Mouse (Mus musculus) liver, embryonic 11.5 days (tissue): ENCODE measurements at regions not wholly inside any gene's neighbourhood (a gene's known extent, or its start where the extent isn't known, plus 50 kb on each side); places are given as distances from the start of the nearest gene placed in this dataset.

ENCODE experiments used
- ATAC-seq: fragments of 200-750 bp; cut with Nextera tagmentation; replicated peaks from 2 replicates; pipeline ENCODE4 v1.8.0; 2017; ENCODE audit warnings: moderate number of reproducible peaks, mild to moderate bottlenecking, moderate TSS enrichment, moderate library complexity; ENCODE audit not compliant: low FRiP score
- DNase-seq: peaks from one replicate; pipeline ENCODE4 v3.0.0-alpha.2; 2017; ENCODE audit warnings: low spot score
- H3K27ac ChIP-seq: fragments of 300-500 bp; sonication (generic); 2 replicates; pipeline ENCODE4 v1.5.1; 2014; ENCODE audit warnings: mild to moderate bottlenecking, low read depth, low read length, control low read depth
- H3K27me3 ChIP-seq: fragments of 300-500 bp; sonication (generic); replicated peaks from 2 replicates; pipeline ENCODE4 v1.6.1; 2014; ENCODE audit warnings: low read length, mixed read lengths; ENCODE audit not compliant: control insufficient read depth, insufficient read depth
- H3K36me3 ChIP-seq: fragments of 300-500 bp; sonication (generic); 2 replicates; pipeline ENCODE4 v1.6.1; 2014; ENCODE audit warnings: mild to moderate bottlenecking, low read length, moderate library complexity, mixed read lengths; ENCODE audit not compliant: control insufficient read depth, insufficient read depth
- H3K4me1 ChIP-seq: fragments of 300-500 bp; sonication (generic); replicated peaks from 2 replicates; pipeline ENCODE4 v1.6.1; 2014; ENCODE audit warnings: low read length, mixed read lengths; ENCODE audit not compliant: control insufficient read depth, insufficient read depth
- H3K4me2 ChIP-seq: fragments of 300-500 bp; sonication (generic); 2 replicates; pipeline ENCODE4 v1.6.1; 2014; ENCODE audit warnings: mild to moderate bottlenecking, control low read depth, moderate library complexity
- H3K4me3 ChIP-seq: fragments of 300-500 bp; sonication (generic); 2 replicates; pipeline ENCODE4 v1.5.1; 2014; ENCODE audit warnings: low read depth, low read length, control low read depth
- H3K9ac ChIP-seq: fragments of 300-500 bp; sonication (generic); 2 replicates; pipeline ENCODE4 v1.6.1; 2014; ENCODE audit warnings: low read depth, low read length, control low read depth
- H3K9me3 ChIP-seq: fragments of 300-500 bp; sonication (generic); 2 replicates; pipeline ENCODE4 v1.6.1; 2016; ENCODE audit warnings: low read length, inconsistent platforms, mixed read lengths; ENCODE audit not compliant: control insufficient read depth
- WGBS: fragments of 180-500 bp; shearing (Covaris S2); extraction: QIAGEN DNeasy Blood & Tissue Kit; methylation state at CpG from one replicate; pipeline ENCODE4 v1.1.7; 2014; 5-methylcytosine and 5-hydroxymethylcytosine counted together

GRCm38 (mm10) chr14:105495161-105495560 lies 236.8 kb downstream of the Ndfip2 start:
- H3K9ac ChIP-seq: no peak overlapping the region
- no peak overlapping the region for H3K27ac ChIP-seq
- H3K27me3 ChIP-seq: no peaks in the 10 kb centered on the region
- no peak for ATAC-seq
- no peaks in the 10 kb centered on the region for H3K9me3 ChIP-seq
- 44% methylated on average over 2 of the region's 2 CpGs for WGBS
- DNase-seq: no peak
- H3K4me1 ChIP-seq: no peaks in the 10 kb centered on the region
- no peak overlapping the region for H3K4me2 ChIP-seq
- H3K36me3 ChIP-seq: no peaks in the 10 kb centered on the region
- no peak overlapping the region for H3K4me3 ChIP-seq

GRCm38 (mm10) chr14:105494415-105494814 lies 236.0 kb downstream of the Ndfip2 start:
- DNase-seq (no peak), ATAC-seq (no peak)
- no peaks in the 10 kb centered on the region for H3K27me3 ChIP-seq
- no peaks in the 10 kb centered on the region for H3K9me3 ChIP-seq
- H3K4me2 ChIP-seq: no peak overlapping the region
- no peaks in the 10 kb centered on the region for H3K4me1 ChIP-seq
- no peak overlapping the region for H3K4me3 ChIP-seq
- no peak overlapping the region for H3K27ac ChIP-seq
- no peak overlapping the region for H3K9ac ChIP-seq
- no peaks in the 10 kb centered on the region for H3K36me3 ChIP-seq
- 82% methylated on average over 3 of the region's 3 CpGs for WGBS

- H3K27ac ChIP-seq: no peak overlapping the region
- ATAC-seq: no peak
- no peaks in the 10 kb centered on the region for H3K36me3 ChIP-seq
- no peaks in the 10 kb centered on the region for H3K9me3 ChIP-seq
- H3K4me2 ChIP-seq: no peak overlapping the region
- 35% methylated on average over 3 of the region's 3 CpGs for WGBS
- no peaks in the 10 kb centered on the region for H3K4me1 ChIP-seq
- DNase-seq: no peak
- no peak overlapping the region for H3K9ac ChIP-seq
- no peaks in the 10 kb centered on the region for H3K27me3 ChIP-seq
- no peak overlapping the region for H3K4me3 ChIP-seq
Observed at GRCm38 (mm10) chr14:105490158-105490557, 231.8 kb downstream of the Ndfip2 start.

GRCm38 (mm10) chr14:105483352-105484083 lies 225.1 kb downstream of the Ndfip2 start:
- Histone ChIP-seq H3K36me3 (no peaks in the 10 kb centered on the region), H3K9me3 (no peaks in the 10 kb centered on the region), H3K4me1 (no peaks in the 10 kb centered on the region), H3K4me3 (peak overlapping the region; percentile 36), H3K4me2 (peak overlapping the region; percentile 56), H3K9ac (0 out of 2 replicates have a peak overlapping the region, but pooled peaks have one; percentile 26), H3K27ac (no peak overlapping the region), H3K27me3 (peaks cover 2% of the 10 kb centered on the region; the same call in 1 of the 2 replicates)
- peak; percentile 53 for DNase-seq
- 0 out of 2 replicates have a peak, but pooled peaks have one; percentile 15 for ATAC-seq
- 17% methylated on average over 21 of the region's 21 CpGs for WGBS

- ATAC-seq: no peak
Observed at GRCm38 (mm10) chr14:105482644-105483351, 224.4 kb downstream of the Ndfip2 start.

GRCm38 (mm10) chr14:105480048-105480447 lies 221.7 kb downstream of the Ndfip2 start:
- no peak for ATAC-seq
- H3K9me3 ChIP-seq: no peaks in the 10 kb centered on the region
- H3K9ac ChIP-seq: no peak overlapping the region
- 25% methylated on average over 9 of the region's 9 CpGs for WGBS
- H3K27me3 ChIP-seq: peaks cover 2% of the 10 kb centered on the region; the same call in 1 of the 2 replicates
- no peaks in the 10 kb centered on the region for H3K4me1 ChIP-seq
- DNase-seq: no peak
- no peak overlapping the region for H3K27ac ChIP-seq
- H3K4me2 ChIP-seq: peak overlapping the region; percentile 43
- H3K36me3 ChIP-seq: no peaks in the 10 kb centered on the region
- no peak overlapping the region for H3K4me3 ChIP-seq

More at GRCm38 (mm10) chr14:105482644-105483351, 224.4 kb downstream of the Ndfip2 start:
- Histone ChIP-seq H3K9me3 (no peaks in the 10 kb centered on the region), H3K9ac (0 out of 2 replicates have a peak overlapping the region, but pooled peaks have one; percentile 26), H3K27me3 (peaks cover 2% of the 10 kb centered on the region; the same call in 1 of the 2 replicates), H3K27ac (no peak overlapping the region), H3K4me1 (no peaks in the 10 kb centered on the region), H3K4me2 (peak overlapping the region; percentile 56), H3K36me3 (no peaks in the 10 kb centered on the region), H3K4me3 (peak overlapping the region; percentile 36)
- 4% methylated on average over 16 of the region's 16 CpGs for WGBS
- DNase-seq: peak; percentile 44

GRCm38 (mm10) chr14:105474991-105475553 lies 216.7 kb downstream of the Ndfip2 start:
- no peaks in the 10 kb centered on the region for H3K36me3 ChIP-seq
- H3K9ac ChIP-seq: no peak overlapping the region
- no peak overlapping the region for H3K4me3 ChIP-seq
- no peak overlapping the region for H3K27ac ChIP-seq
- DNase-seq (no peak), ATAC-seq (no peak)
- H3K27me3 ChIP-seq: no peaks in the 10 kb centered on the region; the same call in 1 of the 2 replicates
- no peaks in the 10 kb centered on the region for H3K9me3 ChIP-seq
- H3K4me2 ChIP-seq: no peak overlapping the region
- H3K4me1 ChIP-seq: no peaks in the 10 kb centered on the region

- H3K27me3 ChIP-seq: no peaks in the 10 kb centered on the region
- H3K36me3 ChIP-seq: no peaks in the 10 kb centered on the region
- no peak overlapping the region for H3K4me2 ChIP-seq
- DNase-seq: no peak
- no peak overlapping the region for H3K4me3 ChIP-seq
- H3K4me1 ChIP-seq: no peaks in the 10 kb centered on the region
- no peak overlapping the region for H3K27ac ChIP-seq
- H3K9me3 ChIP-seq: no peaks in the 10 kb centered on the region
- ATAC-seq: no peak
- WGBS: 54% methylated on average over 3 of the region's 3 CpGs
- H3K9ac ChIP-seq: no peak overlapping the region
Observed at GRCm38 (mm10) chr14:105448919-105449458, 190.6 kb downstream of the Ndfip2 start.
